Mouse (Mus musculus): ENCODE measurements at regions not wholly inside any gene's neighbourhood (a gene's known extent, or its start where the extent isn't known, plus 50 kb on each side); places are given as distances from the start of the nearest gene placed in this dataset.

GRCm38 (mm10) chr2:50398576-50398975 lies 102.0 kb upstream of the Mmadhc start:
- TF ChIP-seq CTCF (IDR thresholded peaks at IDR 0.05; ENCODE audit: insufficient read depth, low read depth, low read length) = no peak
- no peak for TF ChIP-seq POLR2A (IDR thresholded peaks at IDR 0.05; ENCODE audit: insufficient read depth, low read depth, low read length)
